Mouse (Mus musculus) 3T3-L1 (cell line): ENCODE data around the gene Polrmt.

Source experiments
- DNase-seq: peaks from one replicate; pipeline ENCODE4 v3.0.0-alpha.2; 2015; ENCODE audit warnings: low read depth, low spot score

Gene Polrmt

GRCm38 (mm10) chr10:79688720-79689119 is 57.7 kb downstream of the Polrmt start, which contains the start of gene Gzmm:
Gene Gzmm (plus strand): TSS chr10:79689020.
- no peak for DNase-seq

- no peak for DNase-seq
Observed at GRCm38 (mm10) chr10:79687513-79687912, 58.9 kb downstream of the Polrmt start.

GRCm38 (mm10) chr10:79686691-79687090 is 59.7 kb downstream of the Polrmt start:
- no peak for DNase-seq

GRCm38 (mm10) chr10:79686219-79686618 is 60.2 kb downstream of the Polrmt start:
- DNase-seq, result no peak
